Mouse (Mus musculus): ENCODE measurements around the gene Tubd1. TPM values are rescaled to one million over a fixed set of nuclear protein-coding genes. Genes with fewer than 3 reads are reported as not detected.

Gene Tubd1
- polyA plus RNA-seq, 1 experiment from 2014 or later: 12.6 TPM

- H3K27ac ChIP-seq (replicated peaks; ENCODE audit: low read depth, low read length): no peak overlapping the region
- no peaks in the 10 kb centered on the region for H3K27me3 ChIP-seq (ENCODE audit: control insufficient read depth, insufficient read depth, low read length)
- no peaks in the 10 kb centered on the region for H3K36me3 ChIP-seq (replicated peaks; ENCODE audit: control insufficient read depth, insufficient read depth, low read depth, low read length)
- H3K4me3 ChIP-seq (ENCODE audit: low read depth, low read length): no peak overlapping the region
- no peaks in the 10 kb centered on the region for H3K4me1 ChIP-seq (ENCODE audit: control insufficient read depth, insufficient read depth, low read length)
- no peak for ATAC-seq (replicated peaks; ENCODE audit: insufficient number of reproducible peaks, low FRiP score, low TSS enrichment, low read depth)
- H3K9ac ChIP-seq (replicated peaks; ENCODE audit: low read length): no peak overlapping the region
- no peak for DNase-seq (ENCODE audit: low spot score)
- WGBS: 28% methylated on average over 3 of the region's 3 CpGs
- no peaks in the 10 kb centered on the region for H3K9me3 ChIP-seq (replicated peaks; ENCODE audit: control insufficient read depth, low read length)
- H3K4me2 ChIP-seq (ENCODE audit: low read depth, low read length): no peak overlapping the region
Observed at GRCm38 (mm10) chr11:86592993-86593392, 48.2 kb downstream of the Tubd1 start.

DNA sequence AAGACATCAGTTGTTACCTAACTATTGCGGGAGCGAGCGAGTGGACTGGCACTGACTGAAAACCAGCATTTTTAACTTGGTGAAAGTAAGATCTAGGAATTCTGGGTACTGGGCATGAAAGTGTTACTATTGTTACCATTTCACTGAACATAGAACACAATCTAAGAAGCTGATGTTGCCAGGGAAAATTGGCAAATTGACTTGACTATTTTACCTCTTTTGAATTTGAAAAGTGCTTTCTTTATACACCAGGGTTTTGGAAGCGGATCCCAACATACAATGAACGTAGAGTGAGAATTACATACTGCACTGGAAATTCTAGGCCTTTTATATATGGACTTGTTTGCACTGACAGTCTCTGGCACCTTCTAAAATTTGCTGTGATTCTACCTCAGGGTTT is 48.7 kb downstream of the Tubd1 start:
- Histone ChIP-seq H3K4me3 (ENCODE audit: low read depth, low read length) (no peak overlapping the region), H3K4me2 (ENCODE audit: low read depth, low read length) (no peak overlapping the region), H3K27me3 (ENCODE audit: control insufficient read depth, insufficient read depth, low read length) (no peaks in the 10 kb centered on the region), H3K36me3 (replicated peaks; ENCODE audit: control insufficient read depth, insufficient read depth, low read depth, low read length) (no peaks in the 10 kb centered on the region), H3K4me1 (ENCODE audit: control insufficient read depth, insufficient read depth, low read length) (no peaks in the 10 kb centered on the region), H3K9ac (replicated peaks; ENCODE audit: low read length) (no peak overlapping the region), H3K9me3 (replicated peaks; ENCODE audit: control insufficient read depth, low read length) (no peaks in the 10 kb centered on the region), H3K27ac (replicated peaks; ENCODE audit: low read depth, low read length) (no peak overlapping the region)
- 89% methylated on average over 5 of the region's 5 CpGs for WGBS
- DNase-seq (ENCODE audit: low spot score) (no peak), ATAC-seq (replicated peaks; ENCODE audit: insufficient number of reproducible peaks, low FRiP score, low TSS enrichment, low read depth) (no peak)

GRCm38 (mm10) chr11:86594188-86594876 is 49.5 kb downstream of the Tubd1 start:
- H3K9me3 ChIP-seq (replicated peaks; ENCODE audit: control insufficient read depth, low read length): no peaks in the 10 kb centered on the region
- ATAC-seq (replicated peaks; ENCODE audit: insufficient number of reproducible peaks, low FRiP score, low TSS enrichment, low read depth) (no peak), DNase-seq (ENCODE audit: low spot score) (no peak)
- no peaks in the 10 kb centered on the region for H3K4me1 ChIP-seq (ENCODE audit: control insufficient read depth, insufficient read depth, low read length)
- H3K27ac ChIP-seq (replicated peaks; ENCODE audit: low read depth, low read length): no peak overlapping the region
- 89% methylated on average over 6 of the region's 6 CpGs for WGBS
- no peak overlapping the region for H3K9ac ChIP-seq (replicated peaks; ENCODE audit: low read length)
- H3K4me2 ChIP-seq (ENCODE audit: low read depth, low read length): no peak overlapping the region
- H3K36me3 ChIP-seq (replicated peaks; ENCODE audit: control insufficient read depth, insufficient read depth, low read depth, low read length): no peaks in the 10 kb centered on the region
- H3K27me3 ChIP-seq (ENCODE audit: control insufficient read depth, insufficient read depth, low read length): no peaks in the 10 kb centered on the region
- no peak overlapping the region for H3K4me3 ChIP-seq (ENCODE audit: low read depth, low read length)

DNA sequence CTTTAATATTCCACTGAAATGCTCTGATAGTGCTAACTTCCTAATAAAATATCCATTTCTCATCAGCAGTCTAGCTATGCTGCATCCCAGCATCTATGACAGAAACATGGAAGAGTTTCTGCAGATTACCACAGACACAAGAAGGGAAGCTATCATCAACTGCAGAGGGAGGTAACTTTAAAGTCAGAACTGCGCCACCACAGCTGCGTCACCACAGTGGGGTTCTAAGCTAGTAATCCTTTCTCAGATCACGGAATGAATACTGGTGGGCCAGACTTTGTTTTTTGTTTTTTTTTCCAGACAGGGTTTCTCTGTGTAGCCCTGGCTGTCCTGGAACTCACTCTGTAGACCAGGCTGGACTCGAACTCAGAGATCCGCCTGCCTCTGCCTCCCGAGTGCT is 50.6 kb downstream of the Tubd1 start:
- no peaks in the 10 kb centered on the region for H3K36me3 ChIP-seq (replicated peaks; ENCODE audit: control insufficient read depth, insufficient read depth, low read depth, low read length)
- DNase-seq (ENCODE audit: low spot score) (no peak), ATAC-seq (replicated peaks; ENCODE audit: insufficient number of reproducible peaks, low FRiP score, low TSS enrichment, low read depth) (no peak)
- H3K9me3 ChIP-seq (replicated peaks; ENCODE audit: control insufficient read depth, low read length): no peaks in the 10 kb centered on the region
- H3K4me1 ChIP-seq (ENCODE audit: control insufficient read depth, insufficient read depth, low read length): no peaks in the 10 kb centered on the region
- 95% methylated on average over 6 of the region's 6 CpGs for WGBS
- no peak overlapping the region for H3K9ac ChIP-seq (replicated peaks; ENCODE audit: low read length)
- no peaks in the 10 kb centered on the region for H3K27me3 ChIP-seq (ENCODE audit: control insufficient read depth, insufficient read depth, low read length)
- no peak overlapping the region for H3K4me3 ChIP-seq (ENCODE audit: low read depth, low read length)
- H3K4me2 ChIP-seq (ENCODE audit: low read depth, low read length): no peak overlapping the region
- no peak overlapping the region for H3K27ac ChIP-seq (replicated peaks; ENCODE audit: low read depth, low read length)

DNA sequence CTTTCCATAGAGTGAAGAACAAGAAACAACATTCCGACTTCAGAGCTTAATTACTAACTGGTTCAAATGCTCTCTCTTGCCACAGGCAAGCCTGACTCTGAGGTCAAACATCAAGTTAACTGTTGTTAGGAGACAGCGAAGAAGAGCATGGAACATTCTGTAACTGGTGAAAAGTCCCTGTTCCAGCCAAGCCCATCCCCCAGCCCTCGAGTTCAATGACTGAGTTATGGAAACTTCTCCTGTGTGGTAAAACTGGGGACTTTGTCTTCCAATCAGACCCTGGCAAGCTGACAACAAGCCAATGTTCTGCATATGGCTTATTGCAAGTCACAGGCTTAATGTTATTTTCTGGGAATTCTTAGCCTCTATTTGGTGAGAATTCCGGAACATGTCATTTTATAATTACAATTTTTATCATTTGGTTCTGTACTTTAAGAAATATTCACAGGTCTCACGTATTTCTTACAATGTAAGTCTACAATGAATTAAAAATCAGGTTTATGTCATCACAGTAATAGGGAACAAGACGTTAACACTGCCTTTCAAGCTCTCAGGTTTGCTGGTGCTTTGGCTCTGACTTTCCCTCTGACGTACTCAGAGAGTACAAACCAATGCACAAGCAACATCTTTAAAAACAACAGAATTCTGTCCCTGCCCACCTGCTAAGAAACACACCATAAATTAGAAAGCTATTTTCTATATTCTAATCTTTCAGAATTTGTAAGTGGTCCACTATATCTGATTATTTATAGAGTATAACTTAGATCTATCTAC is 51.6 kb downstream of the Tubd1 start:
- no peak for ATAC-seq (replicated peaks; ENCODE audit: insufficient number of reproducible peaks, low FRiP score, low TSS enrichment, low read depth)
- H3K4me1 ChIP-seq (ENCODE audit: control insufficient read depth, insufficient read depth, low read length): no peaks in the 10 kb centered on the region
- DNase-seq (ENCODE audit: low spot score): no peak
- H3K4me3 ChIP-seq (ENCODE audit: low read depth, low read length): no peak overlapping the region
- H3K27me3 ChIP-seq (ENCODE audit: control insufficient read depth, insufficient read depth, low read length): no peaks in the 10 kb centered on the region
- H3K4me2 ChIP-seq (ENCODE audit: low read depth, low read length): no peak overlapping the region
- H3K9ac ChIP-seq (replicated peaks; ENCODE audit: low read length): no peak overlapping the region
- H3K36me3 ChIP-seq (replicated peaks; ENCODE audit: control insufficient read depth, insufficient read depth, low read depth, low read length): no peaks in the 10 kb centered on the region
- WGBS: 69% methylated on average over 7 of the region's 7 CpGs
- H3K27ac ChIP-seq (replicated peaks; ENCODE audit: low read depth, low read length): no peak overlapping the region
- no peaks in the 10 kb centered on the region for H3K9me3 ChIP-seq (replicated peaks; ENCODE audit: control insufficient read depth, low read length)

DNA sequence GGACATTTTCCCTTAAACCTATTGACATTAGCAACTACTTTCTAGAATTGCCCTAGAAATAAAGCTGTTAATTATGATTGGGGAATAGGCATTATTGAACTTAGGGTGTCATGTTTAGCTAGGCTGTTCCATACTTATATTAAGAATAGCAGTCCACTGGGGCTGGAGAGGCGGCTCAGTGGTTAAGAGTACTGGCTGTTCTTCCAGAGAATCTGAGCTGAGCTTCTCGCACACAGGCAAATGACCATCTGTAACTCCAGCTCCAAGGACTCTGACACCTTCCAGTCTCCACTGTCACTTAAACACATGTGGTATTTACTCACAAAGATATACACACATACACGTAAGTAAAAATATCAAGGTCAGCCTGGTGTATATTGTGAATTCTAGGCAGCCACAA is 52.2 kb downstream of the Tubd1 start:
- Histone ChIP-seq H3K27me3 (ENCODE audit: control insufficient read depth, insufficient read depth, low read length) (no peaks in the 10 kb centered on the region), H3K27ac (replicated peaks; ENCODE audit: low read depth, low read length) (no peak overlapping the region), H3K36me3 (replicated peaks; ENCODE audit: control insufficient read depth, insufficient read depth, low read depth, low read length) (no peaks in the 10 kb centered on the region), H3K4me1 (ENCODE audit: control insufficient read depth, insufficient read depth, low read length) (no peaks in the 10 kb centered on the region), H3K4me2 (ENCODE audit: low read depth, low read length) (no peak overlapping the region), H3K4me3 (ENCODE audit: low read depth, low read length) (no peak overlapping the region), H3K9ac (replicated peaks; ENCODE audit: low read length) (no peak overlapping the region), H3K9me3 (replicated peaks; ENCODE audit: control insufficient read depth, low read length) (no peaks in the 10 kb centered on the region)
- WGBS: 85% methylated on average over 3 of the region's 3 CpGs
- DNase-seq (ENCODE audit: low spot score) (no peak), ATAC-seq (replicated peaks; ENCODE audit: insufficient number of reproducible peaks, low FRiP score, low TSS enrichment, low read depth) (no peak)

- Histone ChIP-seq H3K27me3 (ENCODE audit: control insufficient read depth, insufficient read depth, low read length) (no peaks in the 10 kb centered on the region), H3K9me3 (replicated peaks; ENCODE audit: control insufficient read depth, low read length) (no peaks in the 10 kb centered on the region), H3K27ac (replicated peaks; ENCODE audit: low read depth, low read length) (no peak overlapping the region), H3K4me1 (ENCODE audit: control insufficient read depth, insufficient read depth, low read length) (no peaks in the 10 kb centered on the region), H3K4me3 (ENCODE audit: low read depth, low read length) (no peak overlapping the region), H3K9ac (replicated peaks; ENCODE audit: low read length) (no peak overlapping the region), H3K36me3 (replicated peaks; ENCODE audit: control insufficient read depth, insufficient read depth, low read depth, low read length) (no peaks in the 10 kb centered on the region), H3K4me2 (ENCODE audit: low read depth, low read length) (no peak overlapping the region)
- no peak for ATAC-seq (replicated peaks; ENCODE audit: insufficient number of reproducible peaks, low FRiP score, low TSS enrichment, low read depth)
- WGBS: 87% methylated on average over 5 of the region's 5 CpGs
- no peak for DNase-seq (ENCODE audit: low spot score)
Observed at GRCm38 (mm10) chr11:86598154-86598553, 53.4 kb downstream of the Tubd1 start.

DNA sequence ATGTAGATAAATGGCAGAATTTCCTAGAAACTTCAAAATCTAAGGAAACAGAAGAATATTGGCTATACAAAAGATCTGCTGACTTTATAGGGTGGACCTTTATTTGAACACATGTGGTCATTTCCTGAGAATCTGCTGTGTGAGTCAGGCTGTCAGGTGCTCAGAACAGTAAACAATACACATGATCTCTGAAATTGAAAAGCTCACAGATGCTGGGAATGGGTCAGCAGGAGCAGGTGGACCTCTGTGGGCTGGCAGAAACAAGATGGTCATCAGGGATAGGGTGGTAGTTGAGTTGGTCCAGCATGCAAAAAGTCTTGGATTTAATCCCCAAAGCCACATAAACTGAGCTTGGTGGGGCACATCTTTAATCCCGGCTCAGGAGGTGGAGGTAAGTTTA is 53.8 kb downstream of the Tubd1 start:
- Histone ChIP-seq H3K4me1 (ENCODE audit: control insufficient read depth, insufficient read depth, low read length) (no peaks in the 10 kb centered on the region), H3K4me3 (ENCODE audit: low read depth, low read length) (no peak overlapping the region), H3K27me3 (ENCODE audit: control insufficient read depth, insufficient read depth, low read length) (no peaks in the 10 kb centered on the region), H3K27ac (replicated peaks; ENCODE audit: low read depth, low read length) (no peak overlapping the region), H3K4me2 (ENCODE audit: low read depth, low read length) (no peak overlapping the region), H3K36me3 (replicated peaks; ENCODE audit: control insufficient read depth, insufficient read depth, low read depth, low read length) (no peaks in the 10 kb centered on the region), H3K9me3 (replicated peaks; ENCODE audit: control insufficient read depth, low read length) (no peaks in the 10 kb centered on the region), H3K9ac (replicated peaks; ENCODE audit: low read length) (no peak overlapping the region)
- ATAC-seq (replicated peaks; ENCODE audit: insufficient number of reproducible peaks, low FRiP score, low TSS enrichment, low read depth): no peak
- WGBS: 82% methylated on average over 1 of the region's 1 CpGs
- DNase-seq (ENCODE audit: low spot score): no peak

All from embryonic facial prominence, embryonic 11.5 days (tissue).